Mouse (Mus musculus): ENCODE results near the gene Gm17455.

Gene Gm17455

GRCm38 (mm10) chr10:60417041-60417440, 17.5 kb downstream of the Gm17455 start:
- DNase-seq (ENCODE audit: inconsistent age in 2 of 2, low spot score in 1 of 2) = no peak

- DNase-seq (ENCODE audit: inconsistent age in 2 of 2, low spot score in 1 of 2) = peak; percentile 53 to 86
These were observed 18.6 kb downstream of the Gm17455 start for GRCm38 (mm10) chr10:60418137-60418536.

- no peak for DNase-seq (ENCODE audit: inconsistent age in 2 of 2, low spot score in 1 of 2)
These were observed 20.1 kb downstream of the Gm17455 start for GRCm38 (mm10) chr10:60419624-60420023.

- no peak for DNase-seq (ENCODE audit: inconsistent age in 2 of 2, low spot score in 1 of 2)
These were observed 23.2 kb downstream of the Gm17455 start for GRCm38 (mm10) chr10:60422756-60423155.

- no peak for DNase-seq (ENCODE audit: inconsistent age in 2 of 2, low spot score in 1 of 2)
These were observed 30.5 kb downstream of the Gm17455 start for GRCm38 (mm10) chr10:60430001-60430400.

- DNase-seq (ENCODE audit: inconsistent age in 2 of 2, low spot score in 1 of 2) = no peak
These were observed 31.1 kb downstream of the Gm17455 start for GRCm38 (mm10) chr10:60430591-60430990.

GRCm38 (mm10) chr10:60432679-60433078, 33.2 kb downstream of the Gm17455 start:
- DNase-seq (ENCODE audit: inconsistent age in 2 of 2, low spot score in 1 of 2) = no peak

- no peak for DNase-seq (ENCODE audit: inconsistent age in 2 of 2, low spot score in 1 of 2)
These were observed 42.8 kb downstream of the Gm17455 start for GRCm38 (mm10) chr10:60442321-60442720.

- DNase-seq (ENCODE audit: inconsistent age in 2 of 2, low spot score in 1 of 2) = no peak
These were observed 43.6 kb downstream of the Gm17455 start for GRCm38 (mm10) chr10:60443078-60443477.

- DNase-seq (ENCODE audit: inconsistent age in 2 of 2, low spot score in 1 of 2) = peak; percentile 36 to 70
These were observed 45.6 kb downstream of the Gm17455 start for GRCm38 (mm10) chr10:60445031-60445593.

- no peak for DNase-seq (ENCODE audit: inconsistent age in 2 of 2, low spot score in 1 of 2)
These were observed 47.7 kb downstream of the Gm17455 start for GRCm38 (mm10) chr10:60447186-60447585.
